12 mouse cellular contexts compared by ENCODE assay signal in the genomic region with DNA sequence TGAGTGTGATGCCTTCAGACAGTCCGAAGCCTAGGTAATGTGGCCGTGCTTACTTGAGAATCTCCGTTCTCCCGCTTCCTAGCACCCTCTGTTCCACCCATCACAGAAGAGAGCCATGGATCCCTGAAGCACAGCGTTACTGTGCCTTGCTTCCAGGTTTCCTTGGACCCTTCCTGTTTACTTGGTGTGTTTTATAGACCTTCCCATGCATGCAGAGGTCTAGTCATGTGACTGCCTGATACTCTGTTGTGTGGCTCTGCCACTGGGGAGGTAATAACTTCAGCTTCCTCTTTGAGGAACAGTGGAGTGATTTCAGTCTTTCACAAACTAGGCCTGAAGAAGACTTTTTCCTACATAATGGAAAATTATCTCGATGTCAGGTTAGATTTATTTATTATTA.
"Had no signal": no experiment of that assay in that cellular context is flagged by ENCODE, and none has a peak within 500 bp of the region (broad histone marks: within the 10 kb centered on the region; RNA-seq: fewer than 3 reads in every experiment).

No protein-coding gene starts in this region.

- H3K27me3 ChIP-seq: limb, embryonic 15.5 days; liver, embryonic 12.5 days; lung, embryonic 15.5 days; midbrain, embryonic 13.5 days; neural tube, embryonic 15.5 days had no signal

- H3K4me2 ChIP-seq: limb, embryonic 15.5 days; liver, embryonic 12.5 days; lung, embryonic 15.5 days; midbrain, embryonic 13.5 days; neural tube, embryonic 15.5 days had no signal

- H3K4me1 ChIP-seq: limb, embryonic 15.5 days; lung, embryonic 15.5 days had no signal

- H3K36me3 ChIP-seq: limb, embryonic 15.5 days; liver, embryonic 12.5 days; midbrain, embryonic 13.5 days; neural tube, embryonic 15.5 days had no signal

- ATAC-seq: liver, embryonic 12.5 days; midbrain, embryonic 13.5 days had no signal

- H3K9ac ChIP-seq: limb, embryonic 15.5 days; liver, embryonic 12.5 days; lung, embryonic 15.5 days; midbrain, embryonic 13.5 days; neural tube, embryonic 15.5 days had no signal

- H3K9me3 ChIP-seq: limb, embryonic 15.5 days; liver, embryonic 12.5 days; lung, embryonic 15.5 days; midbrain, embryonic 13.5 days; neural tube, embryonic 15.5 days had no signal

- H3K27ac ChIP-seq: left cerebral cortex, adult 2 months; limb, embryonic 15.5 days; liver, embryonic 12.5 days; lung, embryonic 15.5 days; midbrain, embryonic 13.5 days; neural tube, embryonic 15.5 days had no signal

- H3K4me3 ChIP-seq: left cerebral cortex, adult 2 months; limb, embryonic 15.5 days; liver, embryonic 12.5 days; lung, embryonic 15.5 days; midbrain, embryonic 13.5 days; myocyte; neural tube, embryonic 15.5 days had no signal

- DNase-seq: kidney, adult 18-20 months; kidney, postnatal 10 days; kidney, postnatal 4 days; lung, postnatal 4 days; thymus, postnatal 36 days had no signal
